Mouse (Mus musculus) urinary bladder, postnatal 25 days (tissue): ENCODE measurements around the gene Scrg1.
A peak's percentile ranks its signal among the peaks of the same experiment; 100 is the strongest.
"Not testable (repeated sequence)": the region's sequence is repeated elsewhere in the genome, so short reads cannot be mapped to it uniquely, and the experiment has no call there.

Experiments used
- DNase-seq: peaks from one replicate; pipeline ENCODE4 v3.0.0; 2022; ENCODE audit warnings: low spot score

The Scrg1 gene

DNA sequence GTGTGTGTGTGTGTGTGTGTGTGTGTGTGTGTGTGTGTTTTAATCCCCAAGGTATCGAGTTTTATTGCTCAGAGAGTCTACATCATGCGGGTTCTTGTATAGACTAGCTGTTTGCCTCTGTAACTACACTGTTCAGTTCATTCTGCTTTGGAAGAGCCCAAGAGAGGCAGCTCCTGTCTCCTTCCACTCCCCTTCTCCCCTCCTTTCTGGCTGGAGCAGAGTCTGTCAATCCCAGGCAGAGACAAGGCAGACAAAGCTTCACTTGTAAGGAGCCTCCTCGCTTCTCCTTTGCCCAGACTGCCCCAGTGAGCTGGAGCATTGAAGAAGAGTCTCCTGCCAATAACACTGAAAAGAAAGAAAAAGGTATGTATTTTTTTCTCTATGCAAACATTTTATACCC is at the start of gene Scrg1:
TSS of gene Scrg1 (plus strand) at position 159 of the 400 bp plus-strand sequence.
- no peak for DNase-seq

DNA sequence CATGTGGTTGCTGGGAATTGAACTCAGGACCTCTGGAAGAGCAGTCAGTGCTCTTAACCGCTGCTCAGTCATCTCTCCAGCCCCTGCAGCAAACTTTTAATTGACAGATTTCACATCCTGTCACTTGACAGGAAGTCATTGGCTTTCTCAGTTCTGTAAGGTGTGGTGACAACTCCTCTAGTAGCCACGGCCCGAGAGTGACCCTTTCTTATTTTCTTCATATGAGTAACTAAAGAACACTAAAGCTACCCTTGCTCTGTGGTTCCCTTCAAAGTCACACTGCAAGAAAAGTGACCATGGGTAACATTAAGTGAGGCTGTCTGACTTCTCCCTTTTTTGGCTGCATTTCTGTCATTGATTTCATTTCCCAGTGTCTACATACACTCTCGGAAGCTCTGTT is 49.4 kb upstream of the Scrg1 start:
- DNase-seq, result no peak

GRCm38 (mm10) chr8:57409333-57409732 is 46.4 kb upstream of the Scrg1 start:
- DNase-seq, result no peak

DNA sequence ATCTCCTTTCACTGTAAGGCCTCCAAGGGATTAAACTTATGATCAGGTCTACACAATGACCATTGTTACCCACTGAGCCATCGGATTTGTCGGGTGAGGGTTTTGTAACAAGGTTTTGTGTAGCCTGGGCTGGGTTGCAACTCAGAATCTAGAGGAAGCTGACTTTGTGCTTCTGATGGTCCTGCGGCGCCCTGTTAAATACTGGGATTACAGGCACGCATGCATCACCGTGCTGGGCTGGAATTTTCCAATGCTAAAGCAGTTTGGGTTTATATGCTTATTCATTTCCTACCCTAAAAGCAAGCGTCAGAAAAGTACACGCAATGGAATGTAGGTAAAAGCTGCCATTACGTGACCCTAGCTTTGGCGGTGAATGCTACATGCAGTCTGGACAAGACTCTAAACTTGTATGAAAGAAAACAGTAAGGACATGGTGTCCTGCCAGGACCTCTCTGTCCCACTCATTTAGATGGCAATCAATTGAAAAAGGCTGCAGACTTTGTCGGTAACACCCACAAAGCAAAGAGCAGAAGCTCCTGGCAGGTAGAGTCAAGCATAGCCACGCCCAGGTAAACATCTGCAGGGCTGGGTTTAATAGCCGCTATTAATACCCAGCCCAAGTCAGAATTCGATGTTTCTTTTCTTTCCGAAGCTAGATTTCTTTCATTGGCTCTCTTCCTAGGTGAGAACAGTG is 45.8 kb upstream of the Scrg1 start:
- DNase-seq, result no peak

- no peak for DNase-seq
Observed at GRCm38 (mm10) chr8:57410473-57410863, 45.3 kb upstream of the Scrg1 start.

DNA sequence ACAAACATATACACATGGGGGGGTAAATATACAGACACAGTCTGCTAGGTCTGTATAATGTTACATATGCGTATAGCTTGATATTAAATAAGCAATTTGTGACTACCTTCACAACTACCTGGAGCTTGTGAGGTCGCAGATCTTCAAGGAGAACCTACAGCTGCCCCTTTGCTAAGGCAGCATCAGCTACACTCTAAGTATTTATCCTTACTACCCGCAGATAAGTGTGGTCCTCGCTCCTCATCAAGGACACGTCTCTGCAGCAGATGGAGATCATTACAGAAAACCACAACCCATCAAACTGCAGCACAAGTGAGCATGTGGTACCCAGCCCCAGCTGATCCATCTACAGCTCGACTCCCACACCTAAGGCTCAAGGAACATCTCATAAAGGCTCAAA is 44.4 kb upstream of the Scrg1 start:
- no peak for DNase-seq

DNA sequence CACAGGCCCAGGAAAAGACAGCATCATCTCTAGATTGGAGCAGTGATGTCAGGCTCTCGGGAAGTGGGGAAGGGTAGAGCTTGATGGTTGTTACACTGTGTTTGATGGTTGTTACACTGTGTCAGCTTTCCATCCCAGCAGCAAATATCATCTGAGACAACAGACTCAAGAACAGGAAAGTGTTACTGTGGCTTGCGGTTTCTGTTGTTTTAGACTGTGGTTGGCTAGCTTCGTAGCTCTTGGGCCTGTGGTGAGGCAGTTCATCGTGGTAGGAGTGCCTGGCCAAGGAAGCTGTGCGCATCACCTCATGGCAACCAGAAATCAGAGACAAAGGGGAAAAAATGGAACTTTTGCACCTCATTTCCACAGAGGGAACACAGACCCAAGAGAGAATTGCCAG is 38.9 kb upstream of the Scrg1 start:
- DNase-seq, result no peak

DNA sequence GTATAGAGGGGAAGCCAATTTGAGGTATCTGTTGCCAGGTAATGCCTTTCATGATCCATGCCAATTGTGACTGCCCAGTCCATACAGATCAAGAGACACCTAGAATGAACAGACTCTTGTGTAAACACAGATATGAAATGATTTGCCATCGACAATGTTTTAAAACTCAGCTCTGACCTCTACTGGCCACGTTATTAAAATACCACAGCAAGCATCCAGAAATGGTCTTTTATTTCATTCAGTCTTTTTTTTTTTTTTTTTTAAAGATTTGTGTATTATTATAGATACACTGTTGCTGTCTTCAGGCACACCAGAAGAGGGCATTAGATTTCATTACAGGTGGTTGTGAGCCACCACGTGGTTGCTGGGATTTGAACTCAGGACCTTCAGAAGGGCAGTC is 29.6 kb upstream of the Scrg1 start:
- DNase-seq, result peak; percentile 19

DNA sequence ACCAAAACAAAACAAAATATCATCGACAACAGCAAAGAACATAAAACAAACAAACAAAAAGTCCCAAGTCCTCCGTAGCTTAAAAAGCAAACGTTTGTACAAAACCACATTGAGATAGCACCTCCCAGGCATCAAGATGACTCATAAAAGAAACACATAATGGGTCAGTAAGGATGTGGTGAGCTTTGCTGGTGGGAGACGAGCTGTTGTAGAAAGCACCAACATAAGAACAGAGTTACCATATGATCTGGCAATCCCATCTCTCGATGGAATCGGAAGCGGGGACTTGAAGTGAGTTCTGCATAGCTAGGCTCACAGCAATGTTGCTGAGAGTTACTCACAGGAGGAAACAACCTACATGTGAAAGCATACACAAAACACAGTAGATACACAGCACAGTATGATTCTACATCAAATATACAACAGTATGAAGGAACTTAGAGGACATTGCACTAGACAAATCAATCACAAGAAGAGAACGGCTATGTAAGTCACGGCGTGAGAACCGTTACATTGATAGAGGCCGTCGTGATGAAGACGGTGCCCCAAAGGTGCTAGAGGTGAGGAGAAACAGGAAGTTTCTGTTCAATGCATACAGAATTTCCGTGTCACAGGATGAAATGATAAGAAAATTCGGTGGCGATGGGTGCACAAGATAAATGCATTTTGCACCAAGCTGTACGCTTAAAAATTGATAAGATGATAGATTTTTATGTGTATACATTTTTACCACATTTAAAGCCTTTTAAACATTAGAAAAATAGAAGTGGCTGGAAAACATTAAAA is 27.9 kb upstream of the Scrg1 start:
- DNase-seq, result no peak

DNA sequence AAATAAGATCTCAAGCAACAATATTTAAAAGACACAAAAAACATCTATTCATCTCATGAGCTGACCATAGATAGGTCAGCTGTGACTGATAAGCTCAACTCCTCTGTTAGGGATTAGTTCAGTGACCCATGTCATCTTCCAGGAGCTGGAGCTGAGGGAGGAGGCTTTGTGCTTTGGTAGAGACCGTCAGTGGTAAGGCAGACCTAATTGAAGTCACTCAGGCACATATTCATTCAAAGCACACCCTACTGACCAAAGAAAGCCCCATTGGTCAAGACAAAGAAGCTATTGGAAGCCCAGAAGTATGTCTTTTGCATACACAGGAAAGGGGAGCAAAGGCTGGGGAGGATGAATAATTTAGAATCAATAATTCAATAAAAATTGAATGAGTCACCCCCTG is 27.2 kb upstream of the Scrg1 start:
- no peak for DNase-seq

DNA sequence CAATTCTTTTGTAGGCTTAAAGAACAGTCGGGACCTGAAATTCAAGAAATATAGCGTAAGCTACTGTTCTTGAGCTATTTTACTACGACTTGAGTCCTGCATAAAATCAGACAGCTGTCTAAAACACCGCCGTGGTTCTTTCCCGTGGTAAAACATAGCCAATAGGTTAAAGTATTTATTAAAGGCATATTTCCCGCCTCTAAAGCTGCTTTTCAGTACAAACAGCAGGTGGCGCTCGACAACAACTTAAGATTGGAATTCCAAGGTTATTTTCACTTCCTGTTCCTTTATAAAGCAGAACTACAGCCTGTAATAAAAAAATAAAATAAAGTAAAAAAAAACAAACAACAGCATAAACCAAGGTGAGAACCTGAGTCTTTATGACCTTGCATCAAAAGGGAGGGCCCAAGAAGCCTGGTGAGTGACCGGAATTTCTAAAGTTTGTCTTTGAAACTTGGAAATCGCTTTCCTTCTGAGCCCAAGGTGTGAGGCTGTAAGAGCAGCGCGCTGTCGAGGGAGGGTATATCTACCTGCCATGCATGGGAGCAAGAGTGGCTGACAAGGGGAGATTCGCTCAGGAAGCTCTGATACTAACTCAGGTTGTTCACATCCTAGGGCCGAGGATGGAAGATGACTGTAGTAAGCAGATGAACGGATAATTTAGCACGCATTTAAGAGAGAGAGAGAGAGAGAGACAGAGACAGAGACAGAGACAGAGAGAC is 26.4 kb upstream of the Scrg1 start:
- DNase-seq, result peak; percentile 80

DNA sequence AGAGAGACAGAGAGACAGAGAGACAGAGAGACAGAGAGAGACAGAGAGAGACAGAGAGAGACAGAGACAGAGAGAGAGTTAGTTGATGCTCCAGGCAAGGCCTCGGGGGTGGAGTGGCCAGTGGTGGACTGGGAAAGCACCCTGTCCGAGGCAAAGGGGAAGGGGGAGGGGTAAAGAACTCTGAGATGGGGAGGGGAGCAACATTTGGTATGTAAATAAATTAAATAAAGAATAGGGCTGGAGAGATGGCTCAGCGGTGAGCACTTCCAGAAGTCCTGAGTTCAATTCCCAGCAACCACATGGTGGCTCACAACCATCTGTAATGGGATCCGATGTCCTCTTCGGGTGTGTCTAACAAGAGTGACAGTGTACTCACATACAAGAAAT is 25.8 kb upstream of the Scrg1 start:
- not testable (repeated sequence) for DNase-seq

GRCm38 (mm10) chr8:57430901-57431300 is 24.8 kb upstream of the Scrg1 start:
- no peak for DNase-seq

GRCm38 (mm10) chr8:57432802-57433201 is 22.9 kb upstream of the Scrg1 start:
- DNase-seq, result no peak

GRCm38 (mm10) chr8:57435768-57436436 is 19.8 kb upstream of the Scrg1 start:
- no peak for DNase-seq

DNA sequence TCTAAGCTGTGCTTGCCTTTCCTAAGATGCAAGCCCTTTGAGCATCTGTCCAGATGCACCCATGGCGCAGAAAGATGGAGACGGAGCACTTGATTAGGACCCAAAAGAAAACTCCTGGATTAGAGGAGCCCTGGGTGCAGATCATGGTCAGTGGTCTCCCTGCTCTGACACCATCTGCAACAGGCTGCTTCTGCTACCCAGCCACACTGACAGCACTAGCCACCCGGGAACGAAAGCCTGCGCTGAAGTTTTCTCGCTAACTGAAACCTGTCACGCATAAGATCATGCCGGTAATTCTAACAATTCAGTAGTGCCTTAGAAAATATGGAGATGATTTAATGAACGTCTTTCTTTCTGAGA is 19.3 kb upstream of the Scrg1 start:
- no peak for DNase-seq

DNA sequence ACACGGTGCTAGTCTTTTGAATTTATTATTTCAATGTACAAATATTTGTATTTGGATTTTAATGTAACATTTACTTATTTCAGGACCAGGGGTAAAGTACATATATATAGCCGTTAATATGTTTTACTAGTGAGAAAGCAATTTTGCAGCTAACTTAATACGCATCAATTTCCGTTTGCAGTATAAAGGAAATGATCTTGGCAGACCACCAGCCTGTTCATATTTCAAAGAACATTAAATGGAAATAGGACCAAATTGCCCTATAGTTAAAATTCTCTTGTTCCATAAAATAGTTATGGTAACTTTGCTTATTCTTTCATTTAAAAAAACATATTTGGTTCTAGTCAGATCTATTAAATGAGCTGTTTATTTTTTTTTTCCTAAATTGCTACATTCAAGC is 14.6 kb upstream of the Scrg1 start:
- no peak for DNase-seq

GRCm38 (mm10) chr8:57441556-57441955 is 14.2 kb upstream of the Scrg1 start:
- no peak for DNase-seq

GRCm38 (mm10) chr8:57443289-57443688 is 12.4 kb upstream of the Scrg1 start:
- no peak for DNase-seq

- not testable (repeated sequence) for DNase-seq
Observed at GRCm38 (mm10) chr8:57445901-57446300, 9.8 kb upstream of the Scrg1 start.

DNA sequence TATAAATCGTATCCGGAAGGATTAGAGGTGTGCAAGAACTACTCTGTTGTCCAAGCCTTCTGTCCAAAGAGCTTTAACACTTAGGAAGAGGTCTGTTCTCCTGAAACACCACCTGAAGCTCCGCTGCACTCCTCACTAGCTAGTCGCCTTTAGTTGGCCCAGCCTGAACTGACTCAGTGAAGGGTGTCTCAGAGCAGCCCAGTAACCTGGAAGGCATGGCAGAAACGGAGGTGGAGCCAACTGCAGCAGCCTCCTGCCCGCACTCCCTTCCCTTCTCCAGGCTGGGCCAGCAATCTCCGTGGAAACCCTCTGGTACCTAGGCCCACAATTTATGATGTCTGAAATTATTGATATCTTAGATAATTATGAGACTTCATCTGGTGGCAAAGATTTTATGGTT is 5.0 kb upstream of the Scrg1 start:
- no peak for DNase-seq

DNA sequence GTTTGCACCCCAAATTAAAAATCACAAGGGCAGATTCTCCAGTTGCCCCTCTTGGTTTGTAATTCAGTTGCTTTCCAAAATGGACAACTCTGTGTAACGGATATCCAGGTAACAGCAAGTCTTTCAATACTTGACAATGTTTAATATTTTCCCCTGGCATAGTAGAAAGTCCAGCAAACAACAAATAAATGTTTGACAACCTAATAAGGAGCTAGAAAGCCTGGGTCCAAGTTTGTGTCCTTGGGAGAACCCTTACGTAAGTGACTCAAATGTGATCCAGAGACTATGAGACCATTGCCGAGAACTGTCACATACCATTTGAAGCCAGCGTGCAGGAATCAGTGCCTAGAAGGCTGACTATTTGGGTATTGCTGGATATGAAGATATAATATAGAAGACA is 3.8 kb upstream of the Scrg1 start:
- DNase-seq, result no peak

- no peak for DNase-seq
Observed at GRCm38 (mm10) chr8:57453361-57453760, 2.4 kb upstream of the Scrg1 start.
